Mouse (Mus musculus): ENCODE results near the gene 2210010C04Rik.

DNA sequence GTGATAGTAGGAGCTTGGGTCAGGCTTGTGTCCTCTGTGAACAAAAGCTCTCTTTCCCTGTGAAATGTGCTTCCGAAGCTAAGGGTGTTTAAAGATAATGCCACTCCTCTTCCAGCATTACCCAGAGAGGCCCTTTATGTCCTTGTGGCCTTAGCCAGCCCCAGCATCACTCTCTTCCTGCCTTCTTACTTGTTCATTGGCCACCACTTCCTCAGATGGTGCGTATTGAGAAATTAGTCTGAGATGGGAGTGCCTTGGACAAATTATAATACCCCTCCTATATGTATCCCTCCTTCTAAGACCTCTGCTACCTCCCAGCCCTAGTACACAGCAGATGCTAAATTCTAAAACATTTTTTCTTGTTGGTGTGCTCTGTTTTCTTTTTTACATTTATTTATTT lies 19.1 kb upstream of the 2210010C04Rik start:
- no peak for TF ChIP-seq CTCF (IDR thresholded peaks at IDR 0.05 in 2 of 3, conservative IDR thresholded peaks at IDR 0.05 in 1 of 3; ENCODE audit: control insufficient read depth in 1 of 3, insufficient read depth in 1 of 3, low read depth in 2 of 3, low read length in 3 of 3, poor library complexity in 1 of 3, severe bottlenecking in 1 of 3)
- no peak for TF ChIP-seq TAL1 (IDR thresholded peaks at IDR 0.05; ENCODE audit: low read length)
- no peak for TF ChIP-seq POLR2A (IDR thresholded peaks at IDR 0.05; ENCODE audit: control insufficient read depth in 1 of 2, insufficient read depth in 1 of 2, low read depth in 1 of 2, low read length in 2 of 2, poor library complexity in 1 of 2)
- no peak for TF ChIP-seq TCF12 (IDR thresholded peaks at IDR 0.05; ENCODE audit: low read depth, low read length)
